Mouse (Mus musculus) large intestine, adult 2 months (tissue): ENCODE data around the gene Ndn. TPM values are rescaled to one million over a fixed set of nuclear protein-coding genes. Genes with fewer than 3 reads are reported as not detected.

Experiments used
- DNase-seq: peaks from one replicate; pipeline ENCODE4 v3.0.0-alpha.2; 2012; ENCODE audit warnings: low read depth, low spot score
- WGBS: fragments of 180-500 bp; shearing (Covaris S2); methylation state at CpG from one replicate; pipeline ENCODE4 v1.1.7; 2018; 5-methylcytosine and 5-hydroxymethylcytosine counted together
- polyA plus RNA-seq: library from polyadenylated mRNA; depleted of rRNA; stranded (reverse); fragments of >200 nt; gene quantifications from 2 replicates; pipeline ENCODE4 v1.2.3, GENCODE M21; 2012; rRNA removed

Ndn gene
- 3.3 TPM in 2 replicates for polyA plus RNA-seq

DNA sequence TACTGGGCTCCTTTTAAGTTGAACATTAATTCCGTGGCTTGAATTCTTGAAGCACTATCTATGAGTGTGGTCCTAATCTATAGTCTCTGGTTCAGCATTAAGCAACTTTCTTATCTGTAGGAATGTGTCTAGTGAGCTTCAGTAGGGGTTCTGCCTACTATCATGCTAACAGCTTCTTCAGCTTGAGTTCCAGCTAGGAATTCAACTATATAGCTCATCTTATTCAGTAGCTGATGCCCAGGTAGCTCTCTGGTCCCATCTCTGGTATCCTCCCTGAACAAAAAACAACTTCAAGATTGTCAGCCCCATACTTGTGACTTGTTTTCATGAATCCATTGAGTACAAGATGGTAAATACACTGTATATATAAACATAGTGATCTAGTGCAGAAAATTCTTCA, at the start of gene Ndn:
Gene Ndn (plus strand): TSS at position 301 of the 400 bp plus-strand sequence.
- no peak for DNase-seq
- WGBS, result 64% methylated on average over 1 of the region's 1 CpGs

DNA sequence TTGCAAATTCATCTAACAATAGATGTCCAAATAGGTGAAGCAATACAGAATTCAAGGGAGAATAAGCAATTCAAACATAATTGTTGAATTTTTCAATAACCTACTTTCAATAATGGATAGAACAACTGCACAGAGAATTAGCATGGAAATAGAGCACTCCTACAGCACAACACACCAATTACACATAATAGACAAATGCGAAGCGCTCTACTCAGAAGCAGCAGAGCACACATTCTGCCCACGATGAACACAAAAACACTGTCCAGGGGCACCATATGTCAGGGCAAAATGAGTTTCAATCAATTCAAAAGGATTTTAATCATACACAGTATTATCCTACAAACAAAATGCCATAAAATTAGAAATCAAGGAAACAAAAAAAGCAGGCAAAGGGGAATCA, 43.9 kb upstream of the Ndn start:
- no peak for DNase-seq
- 89% methylated on average over 3 of the region's 3 CpGs for WGBS

- no peak for DNase-seq
- 49% methylated on average over 6 of the region's 6 CpGs for WGBS
Observed at GRCm38 (mm10) chr7:62306896-62307614, 39.3 kb upstream of the Ndn start.

- 60% methylated on average over 5 of the region's 5 CpGs for WGBS
- DNase-seq, result no peak
Observed at GRCm38 (mm10) chr7:62316793-62317192, 29.6 kb upstream of the Ndn start.

GRCm38 (mm10) chr7:62345411-62345810, 958 bp upstream of the Ndn start:
- DNase-seq, result no peak
- WGBS, result 5% methylated on average over 1 of the region's 1 CpGs

- DNase-seq, result no peak
- 21% methylated on average over 42 of the region's 42 CpGs for WGBS
Observed at GRCm38 (mm10) chr7:62348106-62348803, 1.9 kb downstream of the Ndn start.

DNA sequence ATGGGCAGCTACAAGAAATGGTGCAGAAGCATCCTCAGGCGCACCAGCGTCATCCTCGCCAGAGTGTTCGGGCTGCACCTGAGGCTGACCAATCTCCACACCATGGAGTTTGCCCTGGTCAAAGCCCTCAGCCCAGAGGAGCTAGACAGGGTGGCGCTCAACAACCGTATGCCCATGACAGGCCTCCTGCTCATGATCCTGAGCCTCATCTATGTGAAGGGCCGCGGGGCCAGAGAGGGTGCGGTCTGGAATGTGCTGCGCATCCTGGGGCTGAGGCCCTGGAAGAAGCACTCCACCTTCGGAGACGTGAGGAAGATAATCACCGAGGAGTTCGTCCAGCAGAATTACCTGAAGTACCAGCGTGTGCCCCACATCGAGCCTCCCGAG, 2.4 kb downstream of the Ndn start:
- WGBS, result 45% methylated on average over 17 of the region's 17 CpGs
- DNase-seq, result no peak

- 56% methylated on average over 8 of the region's 8 CpGs for WGBS
- no peak for DNase-seq
Observed at GRCm38 (mm10) chr7:62351266-62351665, 4.9 kb downstream of the Ndn start.

DNA sequence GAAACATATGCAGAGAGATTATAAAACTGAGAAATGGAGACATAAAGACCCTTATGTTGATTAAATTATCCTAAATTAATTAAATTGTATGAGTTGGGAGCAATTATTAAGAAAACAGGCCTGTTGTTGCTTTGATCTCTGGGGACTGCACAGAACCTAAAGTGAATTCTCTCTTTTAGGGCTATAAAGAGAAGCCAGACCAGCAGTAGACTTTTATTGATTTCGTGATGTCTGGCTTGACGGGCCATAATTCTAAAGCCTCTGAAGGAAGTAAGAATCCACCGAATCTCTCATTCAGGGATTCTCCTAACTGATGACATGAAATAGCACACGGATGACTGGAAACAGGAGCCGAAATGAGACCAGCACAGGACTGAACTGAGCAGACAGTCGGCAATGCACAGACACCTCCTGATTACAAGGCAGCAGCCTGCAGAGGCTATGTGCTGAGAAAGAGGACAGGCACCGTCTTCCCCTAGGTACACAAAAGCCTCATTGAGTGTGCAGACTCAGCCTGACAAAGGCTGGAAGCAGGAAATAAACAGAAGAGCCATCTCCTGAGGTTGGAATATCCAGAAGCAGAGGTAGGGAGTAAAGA, 18.8 kb downstream of the Ndn start:
- WGBS, result 38% methylated on average over 7 of the region's 7 CpGs
- no peak for DNase-seq

DNA sequence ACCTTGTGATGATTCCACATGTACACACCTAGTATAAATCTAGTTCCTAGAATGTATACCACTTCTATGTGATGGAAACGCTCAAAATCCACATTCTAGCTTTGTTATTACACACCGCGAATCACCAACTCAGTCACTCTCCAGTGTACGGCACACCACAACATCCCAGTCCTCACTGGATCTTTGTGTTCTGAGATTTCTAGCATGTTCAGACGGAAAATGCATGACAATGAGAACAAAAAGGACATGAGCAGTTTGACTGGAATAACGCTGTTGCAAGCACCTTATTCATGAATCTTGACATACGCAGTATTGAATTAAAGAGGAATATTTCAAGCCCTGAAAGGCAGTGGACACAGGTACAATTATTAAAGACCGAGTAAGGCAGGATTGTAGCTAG, 20.4 kb downstream of the Ndn start:
- DNase-seq, result no peak
- 75% methylated on average over 8 of the region's 8 CpGs for WGBS

DNA sequence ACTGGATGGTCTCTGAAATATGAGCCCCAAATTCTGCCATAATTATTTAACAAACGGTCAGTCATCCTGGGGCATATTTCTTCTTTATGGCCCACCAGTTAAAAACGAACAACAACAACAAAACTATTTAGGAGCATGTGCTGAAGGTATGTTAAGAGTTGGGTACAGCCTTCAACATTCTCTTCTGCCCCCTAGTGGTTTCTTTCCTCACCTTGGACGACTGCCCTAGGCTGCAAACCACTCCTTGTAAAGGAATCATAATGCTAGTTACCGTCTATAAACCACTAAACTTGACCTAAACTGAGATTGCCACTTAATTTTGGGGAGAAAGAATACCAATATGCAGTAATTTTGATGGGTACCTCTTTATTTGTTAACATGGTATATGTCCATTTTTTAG, 29.3 kb downstream of the Ndn start:
- WGBS, result 28% methylated on average over 4 of the region's 4 CpGs
- DNase-seq, result no peak

- 24% methylated on average over 31 of the region's 31 CpGs for WGBS
Observed at GRCm38 (mm10) chr7:62376510-62377304, 30.3 kb downstream of the Ndn start, which contains the start of gene Magel2. Gene Magel2 (plus strand): TSS chr7:62377010.

DNA sequence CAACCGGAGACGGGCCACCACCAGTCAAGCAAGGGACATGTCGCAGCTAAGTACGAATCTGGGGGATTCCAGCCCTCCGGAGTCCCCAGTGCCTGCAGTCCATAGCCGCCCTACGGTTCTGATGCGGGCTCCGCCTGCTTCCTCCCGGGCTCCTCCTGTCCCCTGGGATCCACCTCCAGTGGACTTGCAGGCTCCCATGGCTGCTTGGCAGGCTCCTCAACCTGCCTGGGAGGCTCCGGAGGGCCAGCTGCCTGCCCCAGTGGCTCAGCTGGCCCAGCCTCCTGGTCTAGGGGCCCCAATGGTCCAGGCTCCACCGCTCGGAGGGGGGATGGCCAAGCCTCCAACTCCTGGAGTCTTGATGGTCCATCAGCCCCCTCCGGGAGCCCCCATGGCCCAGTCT, 30.9 kb downstream of the Ndn start:
- WGBS, result 30% methylated on average over 14 of the region's 14 CpGs

More at GRCm38 (mm10) chr7:62376510-62377304, 30.3 kb downstream of the Ndn start, which contains the start of gene Magel2:
- no peak for DNase-seq

GRCm38 (mm10) chr7:62378529-62378928, 32.2 kb downstream of the Ndn start:
- DNase-seq, result no peak
- 88% methylated on average over 9 of the region's 9 CpGs for WGBS

More for the DNA sequence above, 30.9 kb downstream of the Ndn start:
- no peak for DNase-seq

DNA sequence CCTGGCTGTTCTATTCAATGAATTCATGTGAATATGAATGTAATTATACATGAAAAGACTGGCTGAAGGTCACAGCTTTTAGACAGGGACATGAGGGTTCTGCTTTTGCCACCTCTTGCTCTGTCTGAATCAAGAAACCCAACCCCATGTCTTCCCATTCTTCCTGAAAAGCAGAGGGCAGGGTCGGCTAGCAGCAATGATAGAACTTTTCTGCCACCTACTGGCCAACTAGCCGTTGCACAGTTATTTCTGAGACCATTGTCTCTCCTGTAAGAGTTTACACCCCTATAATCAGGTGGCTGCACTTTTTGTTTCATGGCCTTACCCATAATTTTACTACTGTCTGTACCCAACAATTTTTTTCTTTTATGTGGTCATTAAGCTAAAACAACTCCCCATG, 36.0 kb downstream of the Ndn start:
- WGBS, result 7% methylated on average over 2 of the region's 2 CpGs
- DNase-seq, result no peak

GRCm38 (mm10) chr7:62388291-62388690, 41.9 kb downstream of the Ndn start:
- DNase-seq, result no peak
- WGBS, result 39% methylated on average over 4 of the region's 4 CpGs

- DNase-seq, result no peak
- 32% methylated on average over 1 of the region's 1 CpGs for WGBS
Observed at GRCm38 (mm10) chr7:62392202-62392601, 45.8 kb downstream of the Ndn start.
